In the genomic region with DNA sequence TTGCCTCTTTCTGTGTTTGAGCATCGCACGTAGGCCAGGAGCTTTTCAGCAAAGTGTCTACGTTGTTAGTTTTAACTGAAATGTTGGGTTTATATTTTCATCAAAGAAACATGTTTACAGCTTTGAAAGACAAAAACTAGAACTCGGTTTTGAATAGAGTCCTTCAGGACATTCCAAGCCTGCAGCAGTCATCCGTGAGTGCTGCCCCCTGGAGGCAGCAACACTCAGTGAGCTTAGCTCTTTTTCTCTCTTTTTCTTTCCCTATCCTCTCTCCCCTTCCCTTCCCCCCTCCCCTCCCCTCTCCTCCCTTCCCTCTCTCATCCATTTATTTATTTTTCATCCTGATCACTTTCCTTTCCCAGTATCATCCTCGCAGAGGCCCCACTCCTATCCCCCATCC, we compare ENCODE assay signal across 10 mouse cellular contexts. TPM values are rescaled to one million over a fixed set of nuclear protein-coding genes. Genes with fewer than 3 reads are reported as not detected.
DNase-seq lines count a peak whose midpoint lies in the region; ATAC-seq and TF ChIP-seq lines count a peak whose summit lies in the region.
"Had no signal": no experiment of that assay in that cellular context is flagged by ENCODE, and none has a peak within 500 bp of the region (broad histone marks: within the 10 kb centered on the region; RNA-seq: fewer than 3 reads in every experiment).

No protein-coding gene starts in this region.

- TF ChIP-seq CTCF in heart, adult 2 months (IDR thresholded peaks at IDR 0.05) = peak; percentile 65
- peak; percentile 38; the same call in 1 of the 2 replicates for TF ChIP-seq CTCF in small intestine, adult 2 months (IDR thresholded peaks at IDR 0.05; ENCODE audit: extremely low read depth, insufficient read length, insufficient replicate concordance, low read depth, low read length)

- no peaks in the 10 kb centered on the region for H3K27me3 ChIP-seq in heart, adult 2 months (ENCODE audit: control insufficient read depth, insufficient read depth, low read length)
- no peaks in the 10 kb centered on the region for H3K27me3 ChIP-seq in heart, embryonic 11.5 days (ENCODE audit: control insufficient read depth, insufficient read depth, low read length)
- no peaks in the 10 kb centered on the region for H3K27me3 ChIP-seq in small intestine, adult 2 months (ENCODE audit: control insufficient read depth, insufficient read depth, low read length)

- no peaks in the 10 kb centered on the region for H3K36me3 ChIP-seq in heart, adult 2 months (ENCODE audit: control insufficient read depth, insufficient read depth, low read length)
- H3K36me3 ChIP-seq in heart, embryonic 11.5 days (ENCODE audit: control insufficient read depth, insufficient read depth, low read length) = no peaks in the 10 kb centered on the region
- no peaks in the 10 kb centered on the region for H3K36me3 ChIP-seq in small intestine, adult 2 months (ENCODE audit: control insufficient read depth, insufficient read depth, low read length)

- H3K79me2 ChIP-seq in heart, adult 2 months (replicated peaks; ENCODE audit: control insufficient read depth, insufficient read depth, low read length) = no peaks in the 10 kb centered on the region

- WGBS in heart, adult 2 months = 62% methylated on average over 6 of the region's 6 CpGs
- 51% methylated on average over 6 of the region's 6 CpGs for WGBS in heart, embryonic 11.5 days (ENCODE audit: insufficient replicate concordance)
- 59% methylated on average over 6 of the region's 6 CpGs for WGBS in small intestine, adult 2 months

- no peak overlapping the region for H3K9ac ChIP-seq in heart, adult 2 months (ENCODE audit: low read depth, low read length)
- no peak overlapping the region for H3K9ac ChIP-seq in heart, embryonic 11.5 days (ENCODE audit: low read depth, low read length)

- H3K4me3 ChIP-seq in heart, adult 2 months = no peak overlapping the region
- H3K4me3 ChIP-seq in heart, embryonic 11.5 days (ENCODE audit: low read depth, low read length) = no peak overlapping the region
- no peak overlapping the region for H3K4me3 ChIP-seq in small intestine, adult 2 months (ENCODE audit: low read depth, low read length)

- H3K4me2 ChIP-seq in heart, embryonic 11.5 days = no peak overlapping the region

- ATAC-seq in heart, embryonic 11.5 days (replicated peaks; ENCODE audit: insufficient number of reproducible peaks, low FRiP score, low TSS enrichment) = no peak
- ATAC-seq in erythroid progenitor cell, adult 5-6 weeks (replicated peaks; ENCODE audit: low FRiP score, poor library complexity, severe bottlenecking) = no peak

- H3K9me3 ChIP-seq in heart, embryonic 11.5 days (replicated peaks; ENCODE audit: control insufficient read depth, low read length) = no peaks in the 10 kb centered on the region

- TF ChIP-seq POLR2A in heart, adult 2 months (IDR thresholded peaks at IDR 0.05; ENCODE audit: insufficient read depth, low read depth, low read length) = no peak
- TF ChIP-seq POLR2A in small intestine, adult 2 months (IDR thresholded peaks at IDR 0.05; ENCODE audit: low read depth, low read length) = no peak

- H3K27ac ChIP-seq in heart, adult 2 months = no peak overlapping the region
- H3K27ac ChIP-seq in heart, embryonic 11.5 days (ENCODE audit: low read depth, low read length) = no peak overlapping the region
- no peak overlapping the region for H3K27ac ChIP-seq in small intestine, adult 2 months (ENCODE audit: insufficient read depth, low read depth, low read length)

- intact Hi-C loops in heart, adult 2 months (cut with DNase I) = no loop called here

- peak in 1 of 2 experiments; percentile 28 for DNase-seq in heart, adult 2 months
- peak; percentile 27 for DNase-seq in right cerebral cortex, postnatal 4 days
- DNase-seq in right cerebral cortex, adult 2 months (ENCODE audit: low spot score in 2 of 2) = no peak
- DNase-seq in cerebellum, postnatal 25 days = peak; percentile 10 to 41
- DNase-seq in Muller cell, postnatal 12 days (ENCODE audit: inconsistent ontology term) = no peak

- no peaks in the 10 kb centered on the region for H3K4me1 ChIP-seq in heart, adult 2 months (ENCODE audit: control insufficient read depth, insufficient read depth, low read length)
- no peaks in the 10 kb centered on the region for H3K4me1 ChIP-seq in heart, embryonic 11.5 days (ENCODE audit: control insufficient read depth, insufficient read depth, low read length)
- no peaks in the 10 kb centered on the region for H3K4me1 ChIP-seq in small intestine, adult 2 months (ENCODE audit: control insufficient read depth, insufficient read depth, insufficient read length, low read length)

- TF ChIP-seq EP300 in heart, adult 2 months (IDR thresholded peaks at IDR 0.05; ENCODE audit: insufficient read depth, low read depth, low read length) = no peak

RNA-seq across cellular contexts. Expression of a gene that starts 19.5 kb away (rescaled TPM):
- not detected for total RNA-seq in heart, adult 2 months (2021)
- polyA plus RNA-seq in heart, adult 2 months (2012; rRNA removed) = not detected in 2 replicates
- polyA plus RNA-seq in heart, embryonic 11.5 days (2014; fragmentation: Nextera tagmentation; extraction: Ambion mirVana) = 0.36 and 0.42 TPM in 2 replicates
- not detected in 2 replicates for polyA plus RNA-seq in small intestine, adult 2 months (2012; rRNA removed)
- not detected in 2 replicates for total RNA-seq in erythroid progenitor cell, adult 5-6 weeks (2015; ENCODE audit: low replicate concordance)
- total RNA-seq in erythroid progenitor cell, adult 5-6 weeks (2017; ENCODE audit: low replicate concordance) = not detected in 2 replicates
- total RNA-seq: layer of hippocampus, adult 18-20 months; megakaryocyte-erythroid progenitor cell, adult 5-6 weeks had no signal

Comparison
In these comparisons a context has a peak if more than half of its experiments do, and no peak if none do; other contexts are left out.
1. DNase-seq: peak in right cerebral cortex, postnatal 4 days (single experiment) and cerebellum, postnatal 25 days (2 of 2); none in right cerebral cortex, adult 2 months (0 of 2) and Muller cell, postnatal 12 days (single experiment).